Mouse (Mus musculus) brain, embryonic 14.5 days (tissue): ENCODE measurements around the gene Spdye4c. TPM values are rescaled to one million over a fixed set of nuclear protein-coding genes. Genes with fewer than 3 reads are reported as not detected.

ENCODE experiments used
- DNase-seq: peaks from one replicate; pipeline ENCODE4 v3.0.0-alpha.2; 2011; ENCODE audit warnings: low read depth
- CTCF ChIP-seq: fragments of 200-500 bp; IDR thresholded peaks from 2 replicates; pipeline ENCODE4 v1.5.1; 2012; ENCODE audit warnings: inconsistent platforms, mild to moderate bottlenecking, moderate library complexity, borderline replicate concordance; ENCODE audit not compliant: insufficient read depth, insufficient read length; ENCODE audit errors: extremely low read depth
- POLR2A ChIP-seq: fragments of 200-500 bp; IDR thresholded peaks from 2 replicates; pipeline ENCODE4 v1.6.1; 2012; ENCODE audit warnings: mild to moderate bottlenecking, inconsistent platforms, borderline replicate concordance; ENCODE audit not compliant: poor library complexity, insufficient read depth, insufficient read length, severe bottlenecking; ENCODE audit errors: extremely low read depth
- polyA plus RNA-seq: library from polyadenylated mRNA; depleted of rRNA; stranded (reverse); fragments of >200 nt; gene quantifications from 2 replicates; pipeline ENCODE4 v1.2.3, GENCODE M21; 2012; rRNA removed

Spdye4c gene
- not detected in 2 replicates for polyA plus RNA-seq

DNA sequence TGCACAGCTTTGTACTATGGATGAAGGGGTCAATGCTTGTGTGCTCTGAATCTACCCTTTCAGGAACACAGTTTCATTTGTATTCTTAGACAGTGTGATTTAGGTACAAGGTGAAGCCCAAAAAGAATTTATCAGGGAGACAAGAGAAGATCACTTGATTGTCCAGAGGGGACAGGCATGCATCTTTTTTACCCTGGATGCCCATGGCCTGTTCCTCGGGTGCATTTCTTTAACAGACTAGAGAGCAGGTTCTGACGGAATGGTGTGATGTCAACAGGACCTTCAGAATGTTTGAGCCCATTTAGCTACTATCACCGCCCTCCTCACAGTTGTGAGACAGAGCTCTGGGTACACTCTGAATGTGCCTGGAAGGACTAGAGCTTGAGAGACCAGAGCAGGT, at the start of gene Spdye4c:
Gene Spdye4c, plus strand, starts transcription at position 301 of the 400 bp plus-strand sequence.
- TF ChIP-seq CTCF (no peak), POLR2A (no peak)
- no peak for DNase-seq

DNA sequence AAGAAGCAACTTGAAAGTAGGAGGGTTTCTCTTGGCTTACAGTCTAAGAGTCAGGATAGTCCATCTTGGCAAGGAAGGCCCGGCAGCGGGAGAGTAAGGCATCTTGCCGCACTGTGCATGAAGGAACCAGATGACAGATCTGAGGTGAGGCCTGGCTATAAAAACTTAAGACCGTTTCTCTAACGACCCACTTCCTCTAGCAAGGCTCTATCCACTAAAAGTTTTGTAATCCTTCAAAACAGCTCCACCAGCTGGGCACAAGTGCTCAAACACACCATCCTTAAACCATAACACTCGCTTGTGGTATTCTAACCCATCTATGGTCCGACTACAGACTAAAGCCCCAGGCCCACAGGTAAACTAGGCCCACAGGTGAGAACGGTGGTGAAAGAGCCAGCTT, 47.5 kb upstream of the Spdye4c start:
- no peak for TF ChIP-seq CTCF
- no peak for TF ChIP-seq POLR2A
- DNase-seq: no peak

DNA sequence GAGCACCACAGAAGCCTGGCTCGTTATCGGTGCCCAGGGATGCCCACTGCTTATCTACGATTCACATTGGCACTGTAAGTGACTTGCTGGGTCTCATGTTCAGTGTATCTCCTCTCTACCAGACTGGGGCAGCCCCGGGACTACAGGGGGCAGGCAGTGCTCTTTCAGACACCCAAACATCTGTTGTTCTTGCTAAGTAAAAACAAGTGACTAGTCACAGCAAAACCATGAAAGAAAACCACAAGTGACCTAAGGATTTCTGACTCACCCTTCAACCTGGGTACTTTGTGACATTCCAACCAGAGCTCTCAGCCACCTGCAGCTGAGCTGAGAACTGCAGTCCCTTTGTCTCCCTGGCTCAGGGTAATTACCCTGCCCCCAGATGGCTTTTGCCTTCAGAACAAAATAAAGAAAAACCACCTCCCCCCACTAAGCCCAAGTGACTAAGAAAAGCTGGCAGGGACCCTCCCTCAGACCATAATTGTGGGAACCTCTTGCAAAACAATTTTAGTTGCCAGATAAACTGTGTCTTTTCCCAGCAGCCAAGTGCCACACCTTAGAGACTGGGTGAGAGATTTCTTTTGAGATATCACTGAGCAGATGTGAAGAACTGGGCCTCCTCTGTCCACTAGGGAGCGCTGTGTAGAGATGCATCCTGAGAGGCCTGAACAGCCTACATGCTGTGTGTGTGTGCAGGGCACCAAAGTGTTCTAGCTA, 46.4 kb upstream of the Spdye4c start:
- DNase-seq: peak; percentile 52
- TF ChIP-seq POLR2A: no peak
- TF ChIP-seq CTCF: peak; percentile 58; the same call in 1 of the 2 replicates

DNA sequence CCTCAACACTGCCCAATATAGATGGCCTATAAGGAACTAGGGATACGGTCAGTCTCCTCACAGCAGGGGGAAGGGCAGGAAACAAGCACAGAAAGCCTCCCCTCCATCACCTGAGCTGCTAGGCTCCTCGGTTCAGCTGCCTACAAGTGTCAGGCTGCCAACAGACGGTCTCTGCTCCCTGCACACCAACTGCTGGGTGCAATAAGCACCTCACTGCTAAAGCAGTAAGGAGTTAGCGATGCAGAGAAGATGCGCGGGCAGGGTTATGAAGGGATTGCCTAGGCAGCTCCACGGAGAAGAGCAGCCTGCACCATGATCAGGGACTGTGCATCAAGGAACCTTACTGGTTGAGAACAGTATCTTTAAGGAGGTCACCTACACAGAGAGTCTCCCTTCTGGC, 45.6 kb upstream of the Spdye4c start:
- TF ChIP-seq CTCF: no peak
- TF ChIP-seq POLR2A: no peak

DNA sequence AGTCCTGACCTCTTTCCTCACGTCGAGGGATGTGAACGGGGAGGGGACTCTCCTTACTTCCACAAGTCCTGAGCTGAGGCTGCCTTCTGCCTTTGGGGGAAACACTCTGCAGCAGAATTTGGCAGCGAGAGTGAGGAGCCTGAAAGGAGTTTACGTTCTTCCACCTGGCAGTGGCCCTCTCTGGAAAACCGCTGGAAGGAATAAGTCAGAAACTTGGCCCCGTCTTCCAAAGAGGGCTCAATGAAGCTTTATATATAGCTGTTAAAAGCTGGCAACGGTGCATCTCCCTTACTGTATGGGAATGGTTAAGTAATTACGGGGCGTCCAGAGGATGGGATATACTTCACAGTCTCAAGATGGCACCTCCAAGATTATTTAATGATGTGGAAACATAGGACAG, 43.9 kb upstream of the Spdye4c start:
- TF ChIP-seq POLR2A (no peak), CTCF (no peak)

More for the DNA sequence above, 45.6 kb upstream of the Spdye4c start:
- no peak for DNase-seq

DNA sequence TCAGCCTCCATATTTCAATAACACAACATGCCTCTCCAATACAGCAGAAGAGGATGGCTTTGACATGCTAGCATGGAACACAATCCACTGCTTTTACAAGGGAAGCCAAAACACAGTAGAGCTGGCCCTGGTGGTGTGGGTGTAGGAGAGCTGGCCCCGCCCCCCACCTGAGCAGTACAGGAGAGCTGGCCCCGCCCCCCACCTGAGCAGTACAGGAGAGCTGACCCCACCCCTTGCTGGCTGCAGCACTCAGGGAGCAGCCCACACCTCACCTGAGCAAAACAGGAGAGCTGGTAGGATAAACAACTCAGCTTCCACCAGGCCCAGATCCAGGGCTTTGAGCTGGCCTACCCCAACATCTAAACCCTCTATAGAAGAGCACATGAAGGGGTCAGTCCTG, 42.7 kb upstream of the Spdye4c start:
- no peak for DNase-seq

More for the DNA sequence above, 43.9 kb upstream of the Spdye4c start:
- no peak for DNase-seq

DNA sequence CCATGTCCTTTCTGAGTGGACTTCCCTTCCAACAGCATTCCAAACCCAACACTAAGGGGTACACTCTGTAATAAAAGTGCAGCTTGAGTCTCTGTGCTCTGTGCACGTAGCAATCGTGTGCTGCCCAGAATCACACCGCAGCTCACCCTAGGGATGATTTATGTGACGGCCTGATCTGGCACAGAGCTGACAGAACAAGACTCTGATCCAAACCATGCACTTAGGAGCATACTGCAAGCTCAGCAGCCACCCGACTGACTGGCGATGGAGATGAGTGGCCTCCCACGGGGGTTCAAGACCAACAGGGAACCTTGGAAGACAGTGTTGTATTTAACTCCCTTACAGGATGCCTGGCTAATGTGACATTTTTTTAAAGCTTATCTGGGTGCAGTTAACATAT, 41.4 kb upstream of the Spdye4c start:
- DNase-seq: no peak

More for the DNA sequence above, 42.7 kb upstream of the Spdye4c start:
- TF ChIP-seq CTCF (no peak), POLR2A (no peak)

DNA sequence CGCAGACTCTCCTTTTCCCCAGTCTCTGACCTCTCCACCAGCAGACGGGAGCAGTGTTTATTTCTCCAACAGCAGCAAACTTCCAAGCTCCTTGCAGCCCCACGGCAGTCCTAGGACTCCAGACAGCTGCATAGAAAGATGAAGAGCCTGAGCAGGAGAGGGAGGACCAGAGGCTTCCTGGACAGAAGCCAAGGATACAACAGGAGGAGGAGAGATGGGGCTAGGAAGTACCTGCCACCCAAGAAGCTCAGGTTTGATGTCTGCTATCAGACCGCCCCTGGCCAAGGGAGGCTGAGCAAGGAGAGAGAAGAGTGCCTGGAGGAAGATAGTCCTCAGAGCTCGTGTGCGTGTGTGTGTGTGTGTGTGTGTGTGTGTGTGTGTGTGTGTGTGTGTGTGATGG, 41.0 kb upstream of the Spdye4c start:
- peak; percentile 28 for DNase-seq

More for the DNA sequence above, 41.4 kb upstream of the Spdye4c start:
- TF ChIP-seq POLR2A: no peak
- no peak for TF ChIP-seq CTCF

DNA sequence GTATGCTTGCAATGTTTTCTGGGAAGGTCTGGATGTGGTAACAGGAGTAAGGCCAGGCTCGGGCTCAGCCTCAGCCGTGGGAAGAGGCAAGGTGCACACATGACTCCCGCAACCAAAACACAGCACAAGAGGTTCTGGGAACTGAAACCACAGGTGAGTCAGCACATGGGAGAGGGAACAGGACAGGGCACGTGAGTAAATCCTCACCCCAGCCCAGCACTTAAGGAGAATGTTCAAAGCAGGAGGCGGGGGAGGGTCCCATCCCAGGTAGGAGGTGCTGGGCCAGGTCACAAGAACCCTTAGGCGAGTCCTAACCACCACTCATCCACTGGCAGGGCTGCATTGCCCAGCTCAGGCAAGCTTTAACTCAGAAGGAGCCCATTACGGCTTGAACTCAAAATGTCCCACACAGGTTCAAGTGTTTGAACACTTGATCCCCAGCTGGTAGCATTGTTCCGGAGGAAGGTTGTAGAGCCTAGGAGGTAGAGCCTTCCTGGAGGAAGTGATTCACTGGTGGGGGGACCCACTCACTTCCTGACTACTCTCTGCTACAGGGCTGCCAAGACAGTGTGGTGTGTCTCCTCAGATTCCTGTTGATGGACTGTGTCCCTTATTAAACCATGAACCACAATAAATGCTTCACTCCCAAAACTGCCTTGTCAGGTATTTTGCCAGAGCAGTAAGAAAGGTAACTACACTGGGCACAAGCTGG, 38.8 kb upstream of the Spdye4c start:
- TF ChIP-seq POLR2A (no peak), CTCF (no peak)
- DNase-seq: no peak

More for the DNA sequence above, 41.0 kb upstream of the Spdye4c start:
- TF ChIP-seq CTCF (no peak), POLR2A (no peak)

DNA sequence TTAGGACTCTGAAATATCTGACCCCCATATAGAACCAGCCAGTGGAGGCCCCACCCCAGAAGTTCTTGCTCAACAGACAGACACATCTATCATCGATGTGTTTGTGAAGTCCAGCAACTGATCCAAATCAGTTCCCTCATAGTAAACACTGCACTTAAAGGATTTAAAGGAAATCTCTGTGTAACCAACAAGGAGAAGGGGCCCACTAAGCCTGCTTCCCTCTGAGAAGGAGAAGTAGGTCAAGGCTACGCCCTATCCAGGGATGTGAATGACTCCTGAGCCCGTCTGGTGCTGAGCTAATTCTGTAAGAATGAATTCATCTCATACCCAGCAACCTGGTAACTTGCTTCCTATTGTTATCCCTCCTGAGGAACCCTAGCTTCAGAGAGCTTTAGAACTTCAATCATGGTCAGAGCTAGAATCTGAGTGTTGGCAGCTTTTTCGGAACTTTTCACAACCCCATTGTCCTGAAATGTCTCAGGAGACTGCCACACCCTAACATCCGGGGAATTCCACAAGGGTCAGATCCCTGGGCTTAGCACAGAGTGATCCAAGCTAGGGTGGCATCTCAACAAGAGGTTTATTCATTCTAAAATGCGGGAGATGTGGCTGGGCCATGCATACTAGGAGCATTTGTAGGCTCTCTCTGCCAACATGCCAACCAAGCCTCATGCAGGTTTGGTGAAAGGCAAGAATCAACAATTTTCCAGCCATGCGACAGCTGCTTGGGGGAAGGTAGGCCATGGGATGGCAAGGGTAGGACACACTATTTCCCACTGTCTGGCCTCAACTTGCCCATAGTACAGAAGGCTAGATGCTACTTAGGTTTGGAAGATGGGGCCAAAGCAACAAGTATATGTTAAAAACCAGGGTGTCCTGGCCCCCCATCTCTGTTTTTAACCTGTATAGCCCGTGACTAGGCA, 38.0 kb upstream of the Spdye4c start:
- TF ChIP-seq POLR2A: no peak
- TF ChIP-seq CTCF: no peak
- DNase-seq: no peak

DNA sequence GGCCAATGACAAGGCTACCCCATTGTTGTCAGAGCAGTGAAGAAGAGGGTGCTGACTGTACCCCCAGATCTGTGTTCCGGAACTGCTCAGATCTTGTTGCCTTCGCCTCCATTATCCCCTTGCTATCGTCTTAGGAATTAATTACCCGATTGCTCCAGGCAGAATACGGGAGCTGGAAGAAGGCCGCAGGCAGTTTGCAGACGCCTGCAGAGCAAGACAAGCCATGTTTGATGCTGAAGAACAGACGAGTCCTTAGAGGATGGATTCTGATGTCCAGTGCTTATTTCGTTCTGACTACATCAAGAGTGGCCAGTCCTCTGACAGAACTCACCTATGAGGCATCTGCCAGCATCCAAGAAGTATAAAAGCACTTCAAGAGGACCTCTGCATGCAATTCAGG, 35.9 kb upstream of the Spdye4c start:
- TF ChIP-seq CTCF (no peak), POLR2A (no peak)
- peak; percentile 45 for DNase-seq
